Mouse (Mus musculus) ES-E14 (cell line): ENCODE measurements around the gene Hfe2.

Experiments
- HCFC1 ChIP-seq: IDR thresholded peaks from 2 replicates; pipeline ENCODE4 v1.6.1; 2012; ENCODE audit warnings: low read length, inconsistent platforms, borderline replicate concordance; ENCODE audit not compliant: insufficient read depth
- ZC3H11A ChIP-seq: IDR thresholded peaks from 2 replicates; pipeline ENCODE4 v1.6.1; 2012; ENCODE audit warnings: low read depth, mild to moderate bottlenecking, inconsistent platforms, low read length, borderline replicate concordance

DNA sequence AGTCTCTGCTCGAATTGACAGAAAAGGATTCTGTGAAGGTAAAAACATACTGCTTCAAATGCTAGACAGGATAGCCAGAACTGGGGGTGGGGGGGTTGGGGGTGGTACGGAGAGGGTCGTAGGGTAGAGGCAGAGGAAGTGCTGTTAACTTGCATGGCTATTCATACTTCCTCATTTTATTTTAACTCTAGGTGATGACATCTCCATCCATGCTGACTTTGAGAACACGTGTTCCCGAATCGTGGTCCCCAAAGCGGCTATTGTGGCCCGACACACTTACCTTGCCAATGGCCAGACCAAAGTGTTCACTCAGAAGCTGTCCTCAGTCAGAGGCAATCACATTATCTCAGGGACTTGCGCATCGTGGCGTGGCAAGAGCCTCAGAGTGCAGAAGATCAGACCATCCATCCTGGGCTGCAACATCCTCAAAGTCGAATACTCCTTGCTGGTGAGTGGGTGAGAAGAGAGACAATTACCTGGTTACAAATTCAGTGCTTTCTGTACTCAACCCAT, 34.5 kb downstream of the Hfe2 start:
- TF ChIP-seq ZC3H11A: no peak
- no peak for TF ChIP-seq HCFC1
